Mouse (Mus musculus): ENCODE data around the gene Prmt7. TPM values are rescaled to one million over a fixed set of nuclear protein-coding genes. Genes with fewer than 3 reads are reported as not detected.

Gene Prmt7
- polyA plus RNA-seq, 1 experiment from 2014 or later = 71.1 TPM

DNA sequence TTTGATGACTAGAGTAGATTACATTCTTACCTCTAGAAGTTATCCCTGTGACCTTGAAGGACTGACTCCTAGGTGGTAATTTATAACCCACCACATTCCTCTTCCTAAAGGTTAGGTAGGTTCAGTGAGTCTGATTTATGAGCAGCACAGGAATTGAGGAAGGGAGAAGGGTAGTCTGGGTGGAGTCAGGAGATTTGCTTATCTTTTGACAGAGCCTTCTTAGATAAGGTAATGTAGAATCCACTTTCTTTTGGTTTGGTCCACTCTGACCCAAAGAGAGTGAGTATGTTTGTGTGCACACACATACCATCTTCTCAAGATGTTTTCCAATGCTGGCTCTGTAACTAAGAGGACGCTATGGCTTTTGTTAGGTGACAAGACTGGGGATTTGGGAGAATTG, 33.1 kb upstream of the Prmt7 start:
- Histone ChIP-seq H3K36me3 (ENCODE audit: control insufficient read depth, insufficient read depth, low read length) (no peaks in the 10 kb centered on the region; the same call in 1 of the 2 replicates), H3K4me1 (ENCODE audit: control insufficient read depth, insufficient read depth, low read length) (peaks cover 4% of the 10 kb centered on the region; the same call in 1 of the 2 replicates), H3K4me3 (ENCODE audit: low read depth, low read length) (no peak overlapping the region), H3K4me2 (ENCODE audit: low read depth) (no peak overlapping the region), H3K9ac (ENCODE audit: low read length) (no peak overlapping the region), H3K27ac (ENCODE audit: low read depth, low read length) (no peak overlapping the region), H3K9me3 (ENCODE audit: control insufficient read depth, low read length) (no peaks in the 10 kb centered on the region), H3K27me3 (ENCODE audit: control insufficient read depth, insufficient read depth, low read length) (no peaks in the 10 kb centered on the region)
- WGBS = 89% methylated on average over 1 of the region's 1 CpGs
- DNase-seq (ENCODE audit: low spot score) (no peak), ATAC-seq (ENCODE audit: insufficient read depth, low FRiP score, low TSS enrichment) (no peak)

DNA sequence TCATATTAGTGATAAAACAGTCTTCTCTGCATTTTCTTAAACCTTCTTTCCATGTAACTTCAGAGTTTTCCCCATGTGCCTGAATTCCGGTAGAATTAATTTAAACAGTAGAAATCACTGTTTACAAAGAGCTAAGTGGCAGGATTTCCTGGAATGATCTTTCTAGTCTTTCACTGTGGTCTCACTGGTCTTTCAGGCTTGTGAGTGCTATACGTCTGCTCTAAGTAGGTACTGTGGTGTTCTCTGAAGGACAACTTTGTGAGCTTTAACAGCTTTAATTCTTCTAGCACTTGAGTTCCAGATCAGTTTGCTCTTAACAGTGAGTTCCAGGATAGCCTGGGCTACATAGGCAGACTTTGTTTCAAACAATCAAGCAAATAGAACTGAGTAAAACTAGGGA, 32.3 kb upstream of the Prmt7 start:
- ATAC-seq (ENCODE audit: insufficient read depth, low FRiP score, low TSS enrichment) (no peak), DNase-seq (ENCODE audit: low spot score) (no peak)
- H3K9me3 ChIP-seq (ENCODE audit: control insufficient read depth, low read length) = no peaks in the 10 kb centered on the region
- no peak overlapping the region for H3K4me2 ChIP-seq (ENCODE audit: low read depth)
- H3K27ac ChIP-seq (ENCODE audit: low read depth, low read length) = no peak overlapping the region
- no peak overlapping the region for H3K9ac ChIP-seq (ENCODE audit: low read length)
- H3K27me3 ChIP-seq (ENCODE audit: control insufficient read depth, insufficient read depth, low read length) = no peaks in the 10 kb centered on the region
- no peak overlapping the region for H3K4me3 ChIP-seq (ENCODE audit: low read depth, low read length)
- 87% methylated on average over 2 of the region's 2 CpGs for WGBS
- peaks cover 4% of the 10 kb centered on the region; the same call in 1 of the 2 replicates for H3K4me1 ChIP-seq (ENCODE audit: control insufficient read depth, insufficient read depth, low read length)
- no peaks in the 10 kb centered on the region; the same call in 1 of the 2 replicates for H3K36me3 ChIP-seq (ENCODE audit: control insufficient read depth, insufficient read depth, low read length)

DNA sequence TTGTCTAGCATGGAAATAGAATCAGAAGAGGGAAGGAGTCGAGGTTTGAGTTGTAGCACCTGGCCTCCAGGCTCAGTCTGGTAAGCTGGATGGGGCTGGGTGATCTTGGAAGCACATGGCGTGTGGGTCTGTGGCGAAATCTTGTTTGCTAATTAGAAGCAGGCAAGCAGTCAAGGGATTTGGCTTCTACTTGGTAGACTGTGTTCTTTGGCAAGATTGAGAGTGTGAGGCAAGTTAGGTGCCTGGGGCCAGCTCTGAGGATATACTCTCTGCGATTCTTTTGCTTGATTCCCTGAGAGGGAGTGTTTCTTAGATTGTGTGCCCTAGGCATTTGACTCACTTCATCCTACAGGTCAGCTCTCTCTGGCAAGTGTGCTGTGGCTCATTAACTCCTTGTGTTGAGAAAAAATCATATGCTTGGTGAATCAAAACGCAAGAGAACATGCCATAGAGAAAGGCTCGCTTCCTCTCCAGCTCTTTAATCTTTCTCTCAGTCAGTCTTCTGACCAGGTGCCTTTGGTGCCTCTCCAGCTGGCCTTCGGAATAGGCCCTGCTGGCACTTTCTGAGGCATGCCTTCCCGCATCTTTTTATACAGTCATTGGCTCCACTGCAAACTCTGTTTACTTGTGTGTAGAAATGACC, 25.0 kb upstream of the Prmt7 start:
- Histone ChIP-seq H3K27ac (ENCODE audit: low read depth, low read length) (no peak overlapping the region), H3K4me3 (ENCODE audit: low read depth, low read length) (no peak overlapping the region), H3K4me2 (ENCODE audit: low read depth) (no peak overlapping the region), H3K9ac (ENCODE audit: low read length) (no peak overlapping the region), H3K27me3 (ENCODE audit: control insufficient read depth, insufficient read depth, low read length) (no peaks in the 10 kb centered on the region), H3K9me3 (ENCODE audit: control insufficient read depth, low read length) (no peaks in the 10 kb centered on the region), H3K4me1 (ENCODE audit: control insufficient read depth, insufficient read depth, low read length) (no peaks in the 10 kb centered on the region), H3K36me3 (ENCODE audit: control insufficient read depth, insufficient read depth, low read length) (peaks cover under 1% of the 10 kb centered on the region; the same call in 1 of the 2 replicates)
- WGBS = 90% methylated on average over 8 of the region's 8 CpGs
- DNase-seq (ENCODE audit: low spot score) = no peak
- no peak for ATAC-seq (ENCODE audit: insufficient read depth, low FRiP score, low TSS enrichment)

DNA sequence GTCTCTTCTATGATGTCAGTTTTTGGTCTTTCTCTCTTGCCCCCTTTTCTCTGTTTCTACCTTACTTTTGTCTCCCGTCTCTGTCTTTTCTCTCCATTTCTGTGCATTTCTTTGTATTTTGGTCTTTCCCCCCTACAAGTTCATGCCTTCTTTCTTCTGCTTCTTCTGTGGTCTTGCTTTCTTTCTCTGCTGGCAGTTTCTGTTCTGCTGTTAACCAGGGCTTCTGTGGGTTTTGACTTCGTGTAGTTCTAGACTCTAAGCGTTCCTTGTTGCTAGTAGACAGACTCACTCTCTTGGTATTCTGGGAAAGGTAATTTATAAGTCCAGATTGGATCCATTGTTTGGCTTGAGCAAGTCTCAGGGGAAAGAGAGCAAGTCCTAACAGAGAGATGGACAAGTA, 24.3 kb upstream of the Prmt7 start:
- no peaks in the 10 kb centered on the region for H3K9me3 ChIP-seq (ENCODE audit: control insufficient read depth, low read length)
- DNase-seq (ENCODE audit: low spot score) (no peak), ATAC-seq (ENCODE audit: insufficient read depth, low FRiP score, low TSS enrichment) (no peak)
- H3K4me2 ChIP-seq (ENCODE audit: low read depth) = no peak overlapping the region
- no peaks in the 10 kb centered on the region for H3K4me1 ChIP-seq (ENCODE audit: control insufficient read depth, insufficient read depth, low read length)
- H3K36me3 ChIP-seq (ENCODE audit: control insufficient read depth, insufficient read depth, low read length) = peaks cover 2% of the 10 kb centered on the region; the same call in 1 of the 2 replicates
- H3K27ac ChIP-seq (ENCODE audit: low read depth, low read length) = no peak overlapping the region
- WGBS = 92% methylated on average over 3 of the region's 3 CpGs
- no peaks in the 10 kb centered on the region for H3K27me3 ChIP-seq (ENCODE audit: control insufficient read depth, insufficient read depth, low read length)
- H3K4me3 ChIP-seq (ENCODE audit: low read depth, low read length) = no peak overlapping the region
- H3K9ac ChIP-seq (ENCODE audit: low read length) = no peak overlapping the region

DNA sequence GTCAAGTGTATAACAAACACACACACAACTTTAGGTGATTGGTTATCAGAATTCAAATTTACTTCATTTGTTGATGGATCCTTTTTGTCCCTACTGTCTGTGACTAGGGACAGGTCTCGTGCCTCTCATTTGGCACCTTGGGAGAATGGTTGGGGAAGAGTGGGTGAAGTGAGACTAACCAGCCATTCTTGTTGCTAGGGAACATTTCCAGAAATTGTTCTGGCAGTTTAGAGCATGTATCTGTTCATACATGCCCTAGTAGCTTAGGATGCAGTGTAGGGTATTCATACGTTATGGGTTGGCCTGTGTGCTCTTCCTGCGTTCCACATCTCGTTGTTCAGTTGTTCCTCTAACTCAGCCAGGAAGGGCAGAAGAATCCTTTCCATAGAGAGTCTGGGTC, 21.6 kb upstream of the Prmt7 start:
- Histone ChIP-seq H3K4me3 (ENCODE audit: low read depth, low read length) (no peak overlapping the region), H3K27ac (ENCODE audit: low read depth, low read length) (no peak overlapping the region), H3K4me1 (ENCODE audit: control insufficient read depth, insufficient read depth, low read length) (no peaks in the 10 kb centered on the region), H3K4me2 (ENCODE audit: low read depth) (no peak overlapping the region), H3K9ac (ENCODE audit: low read length) (no peak overlapping the region), H3K27me3 (ENCODE audit: control insufficient read depth, insufficient read depth, low read length) (no peaks in the 10 kb centered on the region), H3K9me3 (ENCODE audit: control insufficient read depth, low read length) (no peaks in the 10 kb centered on the region), H3K36me3 (ENCODE audit: control insufficient read depth, insufficient read depth, low read length) (peaks cover 2% of the 10 kb centered on the region; the same call in 1 of the 2 replicates)
- WGBS = 95% methylated on average over 4 of the region's 4 CpGs
- no peak for DNase-seq (ENCODE audit: low spot score)
- no peak for ATAC-seq (ENCODE audit: insufficient read depth, low FRiP score, low TSS enrichment)

DNA sequence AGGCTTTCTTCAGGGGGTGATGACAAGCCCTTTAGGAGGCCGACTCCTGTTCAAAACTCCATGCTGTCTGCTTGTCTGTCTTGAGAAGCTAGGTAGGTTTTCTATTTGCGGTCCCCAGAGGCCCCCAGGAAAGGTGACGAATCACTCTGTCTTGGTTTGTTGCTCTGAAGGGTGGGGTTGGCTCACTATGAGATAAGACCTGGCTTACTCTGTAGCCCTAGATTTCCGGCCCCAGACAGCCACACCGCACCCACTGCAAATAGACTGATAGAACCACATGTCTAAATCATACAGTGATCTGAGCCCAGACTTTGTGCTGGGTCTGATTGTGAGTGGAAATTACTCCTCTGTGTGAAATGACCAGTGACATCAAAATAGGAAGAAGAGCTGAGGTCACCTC, 19.1 kb upstream of the Prmt7 start:
- H3K4me1 ChIP-seq (ENCODE audit: control insufficient read depth, insufficient read depth, low read length) = no peaks in the 10 kb centered on the region
- H3K36me3 ChIP-seq (ENCODE audit: control insufficient read depth, insufficient read depth, low read length) = peaks cover 2% of the 10 kb centered on the region; the same call in 1 of the 2 replicates
- ATAC-seq (ENCODE audit: insufficient read depth, low FRiP score, low TSS enrichment) = no peak
- H3K4me2 ChIP-seq (ENCODE audit: low read depth) = no peak overlapping the region
- no peak overlapping the region for H3K4me3 ChIP-seq (ENCODE audit: low read depth, low read length)
- DNase-seq (ENCODE audit: low spot score) = no peak
- H3K9ac ChIP-seq (ENCODE audit: low read length) = no peak overlapping the region
- no peak overlapping the region for H3K27ac ChIP-seq (ENCODE audit: low read depth, low read length)
- H3K27me3 ChIP-seq (ENCODE audit: control insufficient read depth, insufficient read depth, low read length) = no peaks in the 10 kb centered on the region
- H3K9me3 ChIP-seq (ENCODE audit: control insufficient read depth, low read length) = no peaks in the 10 kb centered on the region
- 93% methylated on average over 5 of the region's 5 CpGs for WGBS

DNA sequence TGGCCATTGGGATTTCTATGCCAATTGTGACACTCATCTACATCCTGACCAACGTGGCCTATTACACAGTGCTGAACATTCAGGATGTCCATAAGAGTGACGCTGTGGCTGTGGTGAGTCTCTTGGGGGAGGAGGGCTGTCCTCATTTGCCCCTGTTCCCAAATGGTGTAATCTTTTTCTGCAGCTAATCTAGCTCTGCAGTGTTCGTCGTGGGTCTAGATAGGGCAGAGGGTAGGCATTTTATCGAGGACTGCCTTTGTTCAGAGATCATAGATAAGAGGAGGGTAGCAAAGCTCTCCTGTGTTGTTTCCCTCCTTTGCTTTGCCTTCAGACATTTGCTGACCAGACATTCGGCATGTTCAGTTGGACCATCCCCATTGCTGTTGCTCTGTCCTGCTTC, 17.6 kb upstream of the Prmt7 start:
- Histone ChIP-seq H3K27me3 (ENCODE audit: control insufficient read depth, insufficient read depth, low read length) (no peaks in the 10 kb centered on the region), H3K4me3 (ENCODE audit: low read depth, low read length) (no peak overlapping the region), H3K9me3 (ENCODE audit: control insufficient read depth, low read length) (no peaks in the 10 kb centered on the region), H3K4me1 (ENCODE audit: control insufficient read depth, insufficient read depth, low read length) (no peaks in the 10 kb centered on the region), H3K9ac (ENCODE audit: low read length) (no peak overlapping the region), H3K27ac (ENCODE audit: low read depth, low read length) (no peak overlapping the region), H3K4me2 (ENCODE audit: low read depth) (no peak overlapping the region), H3K36me3 (ENCODE audit: control insufficient read depth, insufficient read depth, low read length) (peaks cover 4% of the 10 kb centered on the region; the same call in 1 of the 2 replicates)
- ATAC-seq (ENCODE audit: insufficient read depth, low FRiP score, low TSS enrichment) = no peak
- 90% methylated on average over 6 of the region's 6 CpGs for WGBS
- DNase-seq (ENCODE audit: low spot score) = no peak

DNA sequence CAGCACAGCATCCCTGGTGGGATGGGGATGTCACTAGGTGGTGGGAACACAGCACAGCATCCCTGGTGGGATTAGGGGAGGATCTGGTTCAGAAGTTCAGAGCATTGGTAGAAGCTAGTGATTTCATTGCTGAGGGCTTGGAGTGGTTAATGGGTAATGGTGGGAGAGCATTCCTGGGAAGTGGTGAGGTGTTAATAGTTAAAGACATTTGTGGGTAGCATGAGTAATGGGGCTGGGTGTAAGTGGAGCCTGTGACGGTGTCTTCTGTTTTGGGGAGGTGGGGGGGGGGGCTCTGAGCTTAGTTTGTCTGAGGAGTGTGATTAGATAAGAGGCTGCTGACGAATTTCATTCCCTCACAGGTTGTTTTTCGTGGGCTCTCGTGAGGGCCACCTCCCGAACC, 16.7 kb upstream of the Prmt7 start:
- Histone ChIP-seq H3K27ac (ENCODE audit: low read depth, low read length) (no peak overlapping the region), H3K9me3 (ENCODE audit: control insufficient read depth, low read length) (no peaks in the 10 kb centered on the region), H3K9ac (ENCODE audit: low read length) (no peak overlapping the region), H3K27me3 (ENCODE audit: control insufficient read depth, insufficient read depth, low read length) (no peaks in the 10 kb centered on the region), H3K4me1 (ENCODE audit: control insufficient read depth, insufficient read depth, low read length) (no peaks in the 10 kb centered on the region), H3K36me3 (ENCODE audit: control insufficient read depth, insufficient read depth, low read length) (peaks cover 5% of the 10 kb centered on the region; the same call in 1 of the 2 replicates), H3K4me3 (ENCODE audit: low read depth, low read length) (no peak overlapping the region), H3K4me2 (ENCODE audit: low read depth) (no peak overlapping the region)
- DNase-seq (ENCODE audit: low spot score) (no peak), ATAC-seq (ENCODE audit: insufficient read depth, low FRiP score, low TSS enrichment) (no peak)
- WGBS = 87% methylated on average over 5 of the region's 5 CpGs

DNA sequence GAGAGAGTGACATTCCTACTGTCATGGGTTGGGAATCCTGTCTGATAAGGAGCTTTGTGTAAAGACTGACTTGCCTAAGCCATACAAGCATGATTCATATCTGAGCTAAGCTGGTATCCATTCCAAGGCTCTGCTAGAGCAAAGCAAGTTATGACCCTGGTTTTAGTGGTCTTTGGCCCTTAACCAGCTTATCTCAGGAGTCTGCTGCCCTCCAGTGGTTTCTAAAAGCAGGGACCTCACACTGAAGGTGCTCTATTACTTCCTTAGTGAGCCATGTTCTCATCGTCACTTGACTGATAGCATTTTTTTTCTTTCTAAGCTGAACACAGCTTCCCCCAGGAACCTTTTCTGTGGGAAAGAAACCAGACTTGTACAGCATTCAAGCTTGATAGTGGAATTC, 12.0 kb upstream of the Prmt7 start:
- WGBS = 26% methylated on average over 1 of the region's 1 CpGs
- peaks cover 7% of the 10 kb centered on the region for H3K36me3 ChIP-seq (ENCODE audit: control insufficient read depth, insufficient read depth, low read length)
- ATAC-seq (ENCODE audit: insufficient read depth, low FRiP score, low TSS enrichment) = no peak
- H3K4me2 ChIP-seq (ENCODE audit: low read depth) = no peak overlapping the region
- H3K9ac ChIP-seq (ENCODE audit: low read length) = no peak overlapping the region
- no peaks in the 10 kb centered on the region for H3K4me1 ChIP-seq (ENCODE audit: control insufficient read depth, insufficient read depth, low read length)
- H3K4me3 ChIP-seq (ENCODE audit: low read depth, low read length) = no peak overlapping the region
- H3K27me3 ChIP-seq (ENCODE audit: control insufficient read depth, insufficient read depth, low read length) = no peaks in the 10 kb centered on the region
- H3K9me3 ChIP-seq (ENCODE audit: control insufficient read depth, low read length) = no peaks in the 10 kb centered on the region
- no peak overlapping the region for H3K27ac ChIP-seq (ENCODE audit: low read depth, low read length)
- peak; percentile 22 for DNase-seq (ENCODE audit: low spot score)
